Mouse (Mus musculus) cerebellum, postnatal 25 days (tissue): ENCODE data around the gene Hnrnph1.

Experiments used
- DNase-seq, 2 experiments: peaks; one replicate each; pipeline ENCODE4 v3.0.0; 2021; ENCODE audit warnings: mixed read lengths in 2 of 2

Gene Hnrnph1

GRCm38 (mm10) chr11:50415563-50416241 lies 38.9 kb downstream of the Hnrnph1 start:
- DNase-seq, result no peak

- DNase-seq, result no peak
Observed at GRCm38 (mm10) chr11:50417856-50418255, 41.1 kb downstream of the Hnrnph1 start.

GRCm38 (mm10) chr11:50421461-50421860 lies 44.7 kb downstream of the Hnrnph1 start:
- no peak for DNase-seq

- DNase-seq, result peak; percentile 44 to 70
Observed at GRCm38 (mm10) chr11:50421934-50422780, 45.4 kb downstream of the Hnrnph1 start.

GRCm38 (mm10) chr11:50426056-50426455 lies 49.3 kb downstream of the Hnrnph1 start:
- no peak for DNase-seq

- peak; percentile 92 for DNase-seq
Observed at GRCm38 (mm10) chr11:50430277-50431133, 53.7 kb downstream of the Hnrnph1 start, which contains the start of gene Rufy1. Gene Rufy1, minus strand, starts transcription at chr11:50431125.

- DNase-seq, result peak; percentile 19 to 21
Observed at GRCm38 (mm10) chr11:50431134-50432068, 54.6 kb downstream of the Hnrnph1 start.

- DNase-seq, result no peak
Observed at GRCm38 (mm10) chr11:50432069-50432440, 55.3 kb downstream of the Hnrnph1 start.

- DNase-seq, result no peak
Observed at GRCm38 (mm10) chr11:50432896-50433295, 56.1 kb downstream of the Hnrnph1 start.
